Mouse (Mus musculus): ENCODE measurements around the gene Fpr3. TPM values are rescaled to one million over a fixed set of nuclear protein-coding genes. Genes with fewer than 3 reads are reported as not detected.

Fpr3 gene
- polyA plus RNA-seq, 1 experiment: not detected

- no peaks in the 10 kb centered on the region for H3K36me3 ChIP-seq (ENCODE audit: control insufficient read depth, insufficient read depth, low read length)
- WGBS: 100% methylated on average over 1 of the region's 1 CpGs
- H3K27me3 ChIP-seq (ENCODE audit: control insufficient read depth, insufficient read depth, low read length): no peaks in the 10 kb centered on the region
- no peaks in the 10 kb centered on the region for H3K4me1 ChIP-seq (replicated peaks; ENCODE audit: control insufficient read depth, insufficient read depth, low read length)
- TF ChIP-seq CTCF (IDR thresholded peaks at IDR 0.05; ENCODE audit: borderline replicate concordance, control insufficient read depth, extremely low read depth, insufficient read depth, low read length, poor library complexity) (no peak), POLR2A (IDR thresholded peaks at IDR 0.05; ENCODE audit: control insufficient read depth, extremely low read depth, insufficient read depth, low read length, poor library complexity) (no peak)
- H3K4me3 ChIP-seq (ENCODE audit: control insufficient read depth, insufficient read depth, low read length): no peak overlapping the region
- no peak overlapping the region for H3K27ac ChIP-seq (ENCODE audit: control insufficient read depth, insufficient read depth, low read length)
- DNase-seq: no peak
Measured at GRCm38 (mm10) chr17:17879347-17879746, 8.3 kb upstream of the Fpr3 start.

- Histone ChIP-seq H3K27ac (ENCODE audit: control insufficient read depth, insufficient read depth, low read length) (no peak overlapping the region), H3K36me3 (ENCODE audit: control insufficient read depth, insufficient read depth, low read length) (no peaks in the 10 kb centered on the region), H3K4me1 (replicated peaks; ENCODE audit: control insufficient read depth, insufficient read depth, low read length) (no peaks in the 10 kb centered on the region), H3K27me3 (ENCODE audit: control insufficient read depth, insufficient read depth, low read length) (no peaks in the 10 kb centered on the region), H3K4me3 (ENCODE audit: control insufficient read depth, insufficient read depth, low read length) (no peak overlapping the region)
- WGBS: 97% methylated on average over 3 of the region's 3 CpGs
- TF ChIP-seq POLR2A (IDR thresholded peaks at IDR 0.05; ENCODE audit: control insufficient read depth, extremely low read depth, insufficient read depth, low read length, poor library complexity): no peak
- TF ChIP-seq CTCF (IDR thresholded peaks at IDR 0.05; ENCODE audit: borderline replicate concordance, control insufficient read depth, extremely low read depth, insufficient read depth, low read length, poor library complexity): no peak
- DNase-seq: no peak
Measured at GRCm38 (mm10) chr17:17882672-17883071, 5.0 kb upstream of the Fpr3 start.

- Histone ChIP-seq H3K36me3 (ENCODE audit: control insufficient read depth, insufficient read depth, low read length) (no peaks in the 10 kb centered on the region), H3K4me3 (ENCODE audit: control insufficient read depth, insufficient read depth, low read length) (no peak within 1 kb of the TSS), H3K27me3 (ENCODE audit: control insufficient read depth, insufficient read depth, low read length) (no peaks in the 10 kb centered on the region), H3K27ac (ENCODE audit: control insufficient read depth, insufficient read depth, low read length) (no peak within 1 kb of the TSS), H3K4me1 (replicated peaks; ENCODE audit: control insufficient read depth, insufficient read depth, low read length) (no peaks in the 10 kb centered on the region)
- 83% methylated on average over 1 of the region's 1 CpGs for WGBS
- no peak for DNase-seq
- TF ChIP-seq CTCF (IDR thresholded peaks at IDR 0.05; ENCODE audit: borderline replicate concordance, control insufficient read depth, extremely low read depth, insufficient read depth, low read length, poor library complexity) (no peak), POLR2A (IDR thresholded peaks at IDR 0.05; ENCODE audit: control insufficient read depth, extremely low read depth, insufficient read depth, low read length, poor library complexity) (no peak)
Measured at GRCm38 (mm10) chr17:17883840-17884239, 3.8 kb upstream of the Fpr3 start, which contains the start of gene Fpr1. Fpr1 (minus strand) TSS chr17:17883940.

DNA sequence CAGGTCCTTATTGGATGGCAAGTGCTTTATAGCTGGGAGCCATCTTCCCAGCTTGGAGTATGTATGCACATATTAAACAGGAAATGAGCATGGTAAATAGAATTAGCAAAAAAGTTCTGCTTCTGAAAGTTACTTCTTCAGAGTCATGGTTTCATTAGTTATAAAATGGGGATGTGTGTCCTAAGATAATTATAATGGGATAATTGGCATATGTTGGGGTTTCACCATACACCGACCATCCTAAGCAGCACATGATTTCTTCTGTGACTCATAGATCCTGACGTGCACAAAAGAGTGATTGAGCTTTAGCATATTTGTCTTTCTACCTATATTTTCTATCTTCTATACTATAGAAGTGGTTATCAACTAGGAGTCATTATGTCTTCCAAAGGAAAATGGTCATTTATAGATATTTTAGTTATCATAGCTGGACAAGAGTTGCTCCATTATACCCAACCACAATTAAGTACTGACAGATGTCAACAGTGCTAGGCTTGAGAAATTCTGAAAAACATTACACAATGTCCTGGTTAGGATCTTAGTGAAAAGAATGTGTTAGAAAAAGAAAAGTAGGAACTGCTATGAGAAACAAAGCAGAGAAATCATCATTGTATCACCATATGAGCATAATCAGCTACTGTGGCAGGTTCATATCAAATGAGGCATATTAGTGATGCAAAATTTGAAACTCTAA, 2.2 kb downstream of the Fpr3 start:
- no peaks in the 10 kb centered on the region for H3K27me3 ChIP-seq (ENCODE audit: control insufficient read depth, insufficient read depth, low read length)
- no peak for DNase-seq
- H3K4me1 ChIP-seq (replicated peaks; ENCODE audit: control insufficient read depth, insufficient read depth, low read length): no peaks in the 10 kb centered on the region
- 97% methylated on average over 2 of the region's 2 CpGs for WGBS
- TF ChIP-seq POLR2A (IDR thresholded peaks at IDR 0.05; ENCODE audit: control insufficient read depth, extremely low read depth, insufficient read depth, low read length, poor library complexity) (no peak), CTCF (IDR thresholded peaks at IDR 0.05; ENCODE audit: borderline replicate concordance, control insufficient read depth, extremely low read depth, insufficient read depth, low read length, poor library complexity) (no peak)
- no peak overlapping the region for H3K27ac ChIP-seq (ENCODE audit: control insufficient read depth, insufficient read depth, low read length)
- no peak overlapping the region for H3K4me3 ChIP-seq (ENCODE audit: control insufficient read depth, insufficient read depth, low read length)
- H3K36me3 ChIP-seq (ENCODE audit: control insufficient read depth, insufficient read depth, low read length): no peaks in the 10 kb centered on the region

GRCm38 (mm10) chr17:17896039-17896438, 8.4 kb downstream of the Fpr3 start:
- 2% methylated on average over 4 of the region's 4 CpGs for WGBS
- Histone ChIP-seq H3K27ac (ENCODE audit: control insufficient read depth, insufficient read depth, low read length) (no peak overlapping the region), H3K27me3 (ENCODE audit: control insufficient read depth, insufficient read depth, low read length) (no peaks in the 10 kb centered on the region), H3K36me3 (ENCODE audit: control insufficient read depth, insufficient read depth, low read length) (no peaks in the 10 kb centered on the region), H3K4me3 (ENCODE audit: control insufficient read depth, insufficient read depth, low read length) (no peak overlapping the region), H3K4me1 (replicated peaks; ENCODE audit: control insufficient read depth, insufficient read depth, low read length) (no peaks in the 10 kb centered on the region)
- TF ChIP-seq POLR2A (IDR thresholded peaks at IDR 0.05; ENCODE audit: control insufficient read depth, extremely low read depth, insufficient read depth, low read length, poor library complexity) (no peak), CTCF (IDR thresholded peaks at IDR 0.05; ENCODE audit: borderline replicate concordance, control insufficient read depth, extremely low read depth, insufficient read depth, low read length, poor library complexity) (no peak)
- DNase-seq: peak; percentile 26

DNA sequence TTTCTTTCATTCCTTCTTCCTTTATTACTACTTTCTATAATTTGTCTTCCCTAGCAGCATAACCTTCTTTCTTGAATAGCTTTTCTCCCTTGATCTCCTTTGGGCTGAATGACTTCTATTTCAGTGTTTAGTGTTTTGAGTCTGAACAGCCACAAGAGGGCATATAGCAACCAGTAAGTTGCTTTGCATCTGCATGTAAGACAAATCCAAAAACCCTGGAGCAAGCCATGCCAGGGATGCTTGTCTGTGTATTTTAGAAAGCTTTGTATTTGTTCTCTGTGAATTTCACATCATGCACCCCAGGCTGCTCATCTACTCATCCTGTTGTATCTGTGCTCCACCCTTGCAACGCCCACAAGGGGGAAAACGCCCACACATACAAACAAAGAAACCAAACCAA, 11.6 kb downstream of the Fpr3 start:
- TF ChIP-seq CTCF (IDR thresholded peaks at IDR 0.05; ENCODE audit: borderline replicate concordance, control insufficient read depth, extremely low read depth, insufficient read depth, low read length, poor library complexity): no peak
- no peak for TF ChIP-seq POLR2A (IDR thresholded peaks at IDR 0.05; ENCODE audit: control insufficient read depth, extremely low read depth, insufficient read depth, low read length, poor library complexity)
- no peaks in the 10 kb centered on the region for H3K27me3 ChIP-seq (ENCODE audit: control insufficient read depth, insufficient read depth, low read length)
- no peak overlapping the region for H3K4me3 ChIP-seq (ENCODE audit: control insufficient read depth, insufficient read depth, low read length)
- H3K4me1 ChIP-seq (replicated peaks; ENCODE audit: control insufficient read depth, insufficient read depth, low read length): no peaks in the 10 kb centered on the region
- DNase-seq: no peak
- 94% methylated on average over 2 of the region's 2 CpGs for WGBS
- no peak overlapping the region for H3K27ac ChIP-seq (ENCODE audit: control insufficient read depth, insufficient read depth, low read length)
- no peaks in the 10 kb centered on the region for H3K36me3 ChIP-seq (ENCODE audit: control insufficient read depth, insufficient read depth, low read length)

Data from thymus, adult 2 months (tissue).